Mouse (Mus musculus) thymus, postnatal 25 days (tissue): Measurements from ENCODE around the gene Cfap43.

Source experiments
- DNase-seq: peaks from one replicate; pipeline ENCODE4 v3.0.0; 2022

Cfap43 gene

DNA sequence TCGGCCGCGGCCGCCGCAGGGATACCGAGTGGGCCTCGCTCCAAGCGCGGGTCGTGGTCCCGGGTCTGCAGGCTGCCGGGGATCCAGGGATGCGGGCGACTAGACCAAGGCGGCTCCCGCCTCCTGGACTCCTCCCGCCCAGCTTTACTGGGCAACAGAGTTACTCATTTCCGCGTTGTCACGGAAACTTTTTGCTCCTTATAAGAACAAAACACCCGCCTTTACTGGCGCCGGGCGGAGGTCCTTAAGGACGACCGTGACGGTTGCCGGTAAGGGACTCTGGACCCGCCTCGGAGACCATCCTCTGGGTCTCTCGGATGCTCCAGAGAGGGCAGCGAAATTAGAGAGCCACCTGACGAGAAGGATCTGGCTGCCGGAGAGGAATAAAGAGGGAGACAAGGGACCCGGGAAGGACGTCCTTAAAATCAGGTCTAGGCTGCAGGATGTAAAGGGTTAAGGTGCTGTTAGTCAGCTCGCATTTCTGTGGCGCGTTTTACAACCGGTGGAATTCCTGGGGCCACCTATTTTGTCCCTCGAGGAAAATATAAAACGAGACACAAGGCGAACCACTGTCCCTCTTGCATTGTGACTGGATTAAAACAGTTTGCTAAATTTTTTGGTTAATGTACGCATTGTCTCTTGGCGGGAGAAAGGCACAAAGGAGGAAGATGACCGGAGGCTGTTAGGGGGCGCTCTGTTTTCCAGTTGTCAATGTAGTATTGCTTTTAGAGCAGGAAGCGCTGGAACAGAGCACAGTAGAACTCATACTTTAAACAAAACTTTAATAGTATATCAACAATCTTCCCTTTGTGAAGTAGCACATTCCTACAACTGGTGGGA, at the start of gene Cfap43, which contains the start of gene Itprip:
Cfap43 (minus strand) TSS at position 162 of the 840 bp plus-strand sequence.
Itprip (minus strand) TSS at position 174 of the 840 bp plus-strand sequence.
- peak; percentile 85 for DNase-seq

DNA sequence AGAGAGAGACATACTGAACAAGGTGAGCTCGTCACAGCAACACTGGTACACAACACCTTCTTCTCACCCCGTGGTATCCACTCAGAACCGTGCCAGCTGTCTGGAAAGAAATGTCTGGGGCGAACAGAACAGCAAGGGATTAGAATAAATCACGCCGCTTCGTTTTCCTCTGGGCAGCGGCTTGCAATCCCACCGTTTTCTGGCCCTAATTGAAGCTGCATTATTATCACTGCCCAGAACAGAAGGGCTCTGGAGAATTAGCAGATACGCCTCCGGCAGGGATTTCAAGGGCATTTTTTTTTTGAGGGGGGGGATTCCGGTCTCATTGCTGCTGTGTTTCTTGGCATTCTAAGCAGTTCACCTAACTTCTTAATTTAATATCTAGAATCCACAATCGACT, 39.1 kb upstream of the Cfap43 start:
- no peak for DNase-seq

DNA sequence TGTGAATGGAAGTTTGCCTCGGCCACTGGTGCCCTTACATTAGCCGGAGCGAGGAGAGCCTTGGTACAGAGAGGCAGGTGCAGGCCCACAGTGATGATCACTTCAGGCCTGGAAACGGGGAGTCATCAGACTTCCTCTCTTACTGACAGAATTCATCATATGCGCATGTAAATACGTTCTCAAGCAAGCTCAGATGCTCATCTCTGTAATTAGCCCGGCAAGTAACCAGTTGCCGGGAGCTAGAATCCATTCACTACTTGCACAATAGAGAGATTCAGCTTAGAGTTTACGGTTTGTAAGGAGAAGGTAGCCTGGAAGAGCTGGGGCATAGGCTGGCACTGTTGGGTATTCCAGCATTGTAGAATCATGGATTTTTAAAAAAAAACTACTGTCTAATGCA, 34.1 kb upstream of the Cfap43 start:
- no peak for DNase-seq

DNA sequence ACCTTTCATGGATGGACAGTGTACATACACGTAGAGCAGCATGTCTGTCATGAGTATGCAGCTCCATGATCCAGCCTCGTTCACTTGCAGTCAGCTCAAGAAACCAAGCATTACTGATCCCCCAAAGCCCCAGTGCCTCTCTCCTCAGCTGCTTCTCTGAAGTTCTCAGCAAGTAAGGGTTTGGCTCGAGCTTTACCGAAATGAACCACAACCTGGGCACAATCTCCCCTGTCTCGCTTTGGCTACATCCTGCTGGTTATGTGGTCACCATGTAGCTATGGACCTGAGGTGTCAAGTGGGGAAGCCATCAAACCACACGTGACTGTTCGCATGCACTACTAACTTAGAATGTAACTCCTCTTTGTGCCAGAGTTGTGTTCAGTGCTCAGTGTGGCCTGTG, 31.9 kb upstream of the Cfap43 start:
- no peak for DNase-seq

DNA sequence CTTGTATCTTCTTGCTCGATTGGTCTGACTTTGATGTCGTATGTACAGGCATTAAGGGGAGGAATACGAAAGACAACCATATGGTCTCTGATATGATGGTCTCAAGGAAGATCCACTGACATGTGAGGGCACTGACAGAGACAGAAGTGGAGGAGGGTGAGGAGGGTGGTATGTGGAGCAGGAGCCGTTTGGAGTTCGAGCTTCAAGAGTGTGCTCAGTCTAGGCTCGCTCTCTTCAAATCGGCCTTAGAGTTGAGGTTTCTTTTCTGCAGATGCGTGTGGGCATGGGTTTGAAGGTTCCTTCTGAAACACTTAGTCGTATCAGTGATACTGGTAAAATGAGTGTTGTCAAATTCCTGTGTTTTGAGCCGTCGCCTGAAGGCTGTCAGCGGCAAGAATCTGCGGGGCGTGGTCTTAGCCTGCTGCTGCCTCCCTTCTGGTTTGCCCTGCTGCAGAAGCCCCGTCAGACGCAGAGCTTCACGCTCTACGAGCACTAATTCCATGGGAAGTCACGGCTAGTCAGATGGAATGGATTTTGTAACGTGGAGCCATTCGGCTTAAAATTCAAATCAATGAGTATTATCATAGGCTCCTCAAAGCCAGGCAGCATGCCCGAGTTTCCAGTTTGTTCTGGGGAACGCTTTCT, 27.9 kb upstream of the Cfap43 start:
- no peak for DNase-seq

DNA sequence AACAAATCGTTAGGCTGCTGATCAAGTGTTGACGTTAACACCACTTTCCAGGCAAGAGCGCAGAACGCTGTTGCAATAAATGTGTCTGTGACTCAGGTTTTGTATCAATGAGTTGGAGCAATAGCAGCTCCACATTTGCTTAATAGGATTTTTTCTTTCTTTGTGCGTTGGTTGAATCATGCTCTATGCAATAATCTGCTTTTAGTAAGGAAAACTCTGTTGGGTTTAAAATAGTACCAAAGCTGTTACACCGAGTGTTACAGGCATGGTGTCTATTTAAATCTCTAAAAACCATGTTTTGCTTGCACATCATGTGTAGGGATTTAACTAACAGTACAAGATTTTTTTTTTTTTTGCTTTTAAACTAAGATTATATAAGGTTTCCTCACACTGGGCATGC, 20.3 kb upstream of the Cfap43 start:
- DNase-seq: no peak

DNA sequence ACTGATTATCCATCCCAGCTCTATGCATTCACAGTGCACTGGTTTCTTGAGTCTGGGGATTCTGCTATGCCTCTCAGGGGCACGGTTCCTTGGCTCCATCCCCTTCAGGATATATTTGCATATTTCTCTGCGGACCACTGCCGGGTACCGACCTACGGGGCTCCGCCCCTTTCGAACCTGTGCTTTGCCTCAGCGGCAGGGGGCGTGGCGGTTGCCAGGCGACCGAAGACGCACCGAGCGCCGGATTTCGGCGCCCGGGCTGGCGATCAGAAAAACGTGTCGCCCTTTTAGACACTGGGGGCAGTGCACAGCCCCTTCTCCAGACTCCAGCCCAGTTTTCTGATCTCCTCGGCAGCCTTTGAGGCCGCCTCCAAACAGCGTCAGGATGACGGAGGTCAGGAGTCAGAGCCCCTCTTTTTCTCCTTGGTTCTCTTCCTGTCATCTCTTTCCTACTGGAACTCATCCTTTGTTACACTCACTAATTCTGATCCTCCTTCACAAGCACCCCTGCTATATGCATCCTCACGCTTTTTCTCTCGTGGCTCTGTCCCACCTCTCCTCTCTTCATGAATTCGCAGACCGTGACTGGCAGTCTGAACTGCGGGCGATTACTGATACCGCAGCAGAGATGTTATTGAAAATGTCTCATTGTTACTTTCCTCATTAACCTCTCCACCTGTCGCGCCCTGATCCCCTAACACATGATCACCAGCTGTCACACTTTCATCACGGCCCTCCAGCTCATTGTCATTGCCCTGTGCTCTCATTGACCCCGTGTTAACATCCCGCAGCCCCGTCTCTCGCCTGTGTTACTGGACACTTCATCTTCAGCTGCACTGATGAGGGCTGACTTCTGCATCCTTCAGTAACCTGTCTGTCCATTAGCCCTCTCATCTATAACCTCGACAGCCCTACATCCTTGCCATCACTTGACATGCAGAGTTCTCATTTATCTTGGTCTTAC, 18.6 kb upstream of the Cfap43 start, which contains the start of gene Cfap58:
Cfap58 (plus strand) TSS at position 233 of the 964 bp plus-strand sequence.
- peak; percentile 82 for DNase-seq

DNA sequence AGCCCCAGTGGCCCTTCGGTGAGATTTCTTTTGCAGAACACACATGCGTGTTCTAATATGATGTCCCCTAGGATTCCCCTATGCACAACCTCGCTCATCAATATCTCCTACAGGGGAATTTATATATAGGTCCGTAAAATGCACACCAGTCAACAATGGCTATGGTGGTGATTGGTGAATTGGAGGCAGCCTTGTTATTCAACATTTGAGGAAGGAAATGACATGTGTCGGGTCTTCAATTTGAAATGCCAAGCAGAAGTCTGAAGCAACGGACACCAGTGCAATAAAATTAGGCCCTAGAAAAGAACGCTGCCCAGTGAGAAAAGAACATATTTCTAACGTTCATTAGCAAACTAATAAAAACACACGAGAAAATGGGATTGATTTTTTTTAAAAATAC, 17.9 kb upstream of the Cfap43 start:
- DNase-seq: no peak

DNA sequence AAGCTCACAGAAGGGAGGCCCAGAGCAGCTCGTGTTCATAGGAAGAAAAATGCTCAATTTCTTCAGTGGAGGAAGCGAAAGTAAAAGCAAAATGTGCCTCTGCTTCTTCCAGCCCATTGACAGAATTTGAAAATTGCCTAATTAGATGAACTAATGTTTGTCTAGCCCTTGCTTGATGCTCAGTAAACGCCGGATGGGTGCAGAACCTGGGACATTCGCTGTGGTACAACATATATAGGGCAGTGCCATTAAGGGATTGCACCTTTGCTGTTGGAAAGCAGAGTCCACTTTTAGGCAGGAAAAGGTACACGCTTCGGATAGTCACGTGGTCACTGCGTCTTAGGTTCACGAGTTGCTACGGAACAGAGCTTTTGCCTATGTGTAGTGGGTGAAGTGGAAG, 17.4 kb upstream of the Cfap43 start:
- DNase-seq: no peak

DNA sequence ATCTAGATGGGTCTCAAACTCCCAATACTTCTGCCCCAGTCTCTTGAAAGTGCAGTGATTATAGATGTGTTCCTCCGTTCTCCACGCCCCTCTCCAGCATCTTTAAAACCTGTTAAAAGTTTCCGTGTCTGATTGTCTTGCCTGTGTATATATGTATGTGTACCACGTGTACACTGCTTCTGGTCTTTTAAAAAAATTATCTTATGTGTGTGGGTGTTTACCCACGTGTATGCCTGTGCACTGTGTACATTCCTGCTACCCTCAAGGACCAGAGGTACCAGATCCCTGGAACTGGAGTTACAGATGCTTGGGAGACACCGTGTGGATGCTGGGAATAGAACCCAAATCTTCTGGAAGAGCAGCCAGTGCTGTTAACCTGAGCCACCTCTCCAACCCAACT, 16.4 kb upstream of the Cfap43 start:
- DNase-seq: no peak

DNA sequence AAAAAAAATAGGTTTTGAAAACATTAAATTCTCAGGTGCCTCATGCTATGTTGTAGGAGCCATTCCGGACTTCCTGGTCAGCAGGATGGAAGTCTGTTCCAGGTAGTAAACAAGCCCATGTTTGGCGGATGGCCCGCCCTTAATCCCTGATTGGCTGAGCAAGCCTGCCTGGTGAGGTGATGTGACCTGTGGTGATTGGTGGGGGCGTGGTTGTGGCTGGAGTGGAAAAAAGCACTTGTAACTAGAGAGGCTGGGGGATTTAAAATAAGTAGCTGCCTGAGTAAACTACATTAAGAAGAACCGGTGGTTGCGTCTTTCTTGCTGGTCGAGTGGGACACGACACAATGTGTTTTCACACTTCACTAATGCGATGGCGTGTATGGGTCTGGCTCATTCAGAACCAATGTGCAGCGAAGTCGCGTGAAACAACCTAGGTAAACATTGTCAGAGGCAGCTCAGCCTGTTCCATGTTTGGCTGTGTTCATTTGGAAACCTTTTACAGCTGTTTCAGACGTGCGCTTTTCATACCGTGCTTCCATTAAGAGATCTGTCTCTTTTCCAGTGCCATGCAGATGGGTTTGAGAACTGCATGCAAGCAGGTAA, 15.7 kb upstream of the Cfap43 start:
- no peak for DNase-seq

DNA sequence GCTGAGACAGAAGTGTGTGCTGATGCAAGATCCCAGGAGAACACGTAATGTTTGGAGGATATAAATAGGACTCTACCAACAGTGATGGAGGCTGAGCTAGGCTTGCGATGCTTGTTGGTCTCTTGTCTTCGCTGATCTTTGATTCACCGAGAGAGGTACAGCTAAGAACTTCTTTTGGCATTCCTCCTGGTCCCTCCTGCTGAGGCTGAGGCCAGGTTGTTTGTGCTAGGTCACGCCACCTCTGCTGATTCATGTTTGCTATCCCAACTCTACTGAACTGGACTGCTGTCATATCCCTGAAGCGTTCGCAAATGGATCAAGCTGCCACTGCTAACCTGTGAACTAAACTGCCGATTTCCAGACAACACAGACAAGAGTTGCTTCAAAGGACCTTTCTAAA, 15.1 kb upstream of the Cfap43 start:
- no peak for DNase-seq

DNA sequence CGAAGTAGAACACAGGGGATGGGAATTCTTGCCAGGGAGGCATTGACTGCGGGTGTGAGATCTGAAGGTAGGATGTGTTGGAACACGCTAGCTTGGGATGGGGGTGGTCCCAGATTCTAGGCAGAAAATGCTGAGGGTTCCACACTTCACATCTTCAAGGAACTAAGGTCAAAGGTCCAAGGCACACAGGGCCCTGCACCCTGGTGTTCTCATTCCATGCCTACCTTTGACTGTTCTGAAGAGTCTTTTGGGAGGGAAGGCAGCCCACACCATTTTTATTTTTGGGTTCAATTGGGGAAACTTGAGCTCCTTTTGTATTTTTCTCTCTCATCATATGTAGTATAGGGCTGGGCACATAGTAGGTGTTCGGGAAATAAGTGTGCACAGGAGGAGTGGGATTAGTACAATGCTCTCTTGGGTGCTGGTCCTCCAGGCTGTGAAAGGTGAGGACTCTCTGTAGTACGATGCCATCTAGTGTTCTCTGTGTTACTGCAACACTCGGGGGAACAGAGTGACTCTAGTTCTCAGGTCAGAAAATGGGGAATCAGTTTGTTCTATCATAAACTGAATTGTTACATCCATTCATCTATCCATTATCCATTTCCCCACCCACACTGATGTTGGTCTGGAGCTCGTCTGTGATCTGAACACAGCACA, 13.0 kb upstream of the Cfap43 start:
- peak; percentile 46 for DNase-seq

DNA sequence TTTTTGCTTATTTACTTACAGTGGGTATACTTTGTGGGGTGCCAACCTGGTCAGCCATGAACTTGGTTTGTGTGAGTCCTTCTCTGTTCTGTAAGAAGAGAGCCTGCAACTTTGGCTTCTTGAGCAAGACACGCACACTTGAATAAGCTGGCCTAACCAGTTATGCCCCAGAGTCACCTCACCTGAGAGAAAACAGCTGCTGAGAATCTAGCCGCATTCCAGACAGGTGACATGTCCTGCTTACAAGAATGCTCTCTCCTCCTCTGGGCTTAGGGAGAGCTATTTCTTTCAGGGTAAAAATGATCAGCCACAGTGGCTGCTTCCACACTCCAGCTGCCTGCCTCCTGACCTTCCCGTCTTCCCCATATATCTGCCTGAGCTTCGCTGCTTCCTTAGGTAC, 10.0 kb upstream of the Cfap43 start:
- no peak for DNase-seq

DNA sequence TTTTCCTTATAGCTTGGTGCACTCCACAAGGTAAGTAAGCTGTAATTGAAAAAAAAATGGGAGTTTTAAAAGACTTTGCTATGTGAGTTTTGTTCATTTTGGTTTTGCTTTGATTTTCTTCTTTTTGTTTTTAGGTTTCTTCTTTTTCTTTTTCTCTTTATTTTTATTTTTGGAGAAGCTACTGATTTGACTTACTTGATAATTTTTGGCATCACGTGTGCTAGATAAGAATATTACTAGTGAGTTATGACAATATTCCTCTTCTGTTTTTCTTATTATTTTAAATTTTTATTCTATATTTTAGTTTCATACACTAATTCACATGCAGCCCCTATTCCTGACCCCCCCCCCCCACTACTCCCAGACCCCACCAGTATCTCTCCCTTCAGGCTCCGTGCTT, 7.9 kb upstream of the Cfap43 start:
- DNase-seq: no peak

DNA sequence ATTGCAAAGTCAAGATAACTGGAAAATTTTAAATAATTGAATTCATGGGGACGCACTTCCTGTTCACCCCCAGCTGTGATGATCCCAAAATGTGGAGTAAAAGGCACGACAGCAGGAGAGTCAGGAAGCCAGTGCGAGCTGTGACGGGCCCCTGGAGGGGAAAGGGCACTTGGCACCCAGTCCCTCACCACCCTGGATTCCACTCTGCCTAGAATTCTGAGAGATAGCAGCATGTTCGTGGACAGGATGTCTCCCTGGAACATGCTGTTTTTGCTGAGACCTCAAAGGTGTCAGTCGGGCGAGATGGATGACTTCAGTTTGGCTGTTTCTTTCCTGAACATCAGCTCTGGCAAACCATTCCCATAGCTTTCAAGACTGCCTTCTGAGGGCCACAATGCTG, 6.7 kb upstream of the Cfap43 start:
- DNase-seq: no peak

DNA sequence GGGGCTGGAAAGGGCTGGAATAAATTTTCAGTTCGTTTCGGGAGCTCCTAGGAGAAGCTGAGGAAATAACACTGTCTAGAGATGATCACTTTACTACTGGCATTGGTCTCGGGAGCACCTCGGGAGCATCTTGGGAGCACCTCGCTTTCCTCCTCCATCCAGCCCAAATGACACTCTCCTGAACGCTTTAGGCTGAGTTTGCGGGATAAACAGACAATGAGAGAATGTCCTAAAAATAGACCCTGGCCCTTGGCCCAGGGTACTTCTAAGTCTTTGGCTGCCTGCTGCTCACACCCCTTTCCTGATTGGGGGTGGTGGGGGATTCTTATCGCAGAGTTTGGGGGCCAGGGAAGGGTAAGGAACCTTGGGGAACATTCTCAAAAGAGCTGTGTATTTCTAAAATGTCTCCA, 884 bp upstream of the Cfap43 start:
- no peak for DNase-seq

DNA sequence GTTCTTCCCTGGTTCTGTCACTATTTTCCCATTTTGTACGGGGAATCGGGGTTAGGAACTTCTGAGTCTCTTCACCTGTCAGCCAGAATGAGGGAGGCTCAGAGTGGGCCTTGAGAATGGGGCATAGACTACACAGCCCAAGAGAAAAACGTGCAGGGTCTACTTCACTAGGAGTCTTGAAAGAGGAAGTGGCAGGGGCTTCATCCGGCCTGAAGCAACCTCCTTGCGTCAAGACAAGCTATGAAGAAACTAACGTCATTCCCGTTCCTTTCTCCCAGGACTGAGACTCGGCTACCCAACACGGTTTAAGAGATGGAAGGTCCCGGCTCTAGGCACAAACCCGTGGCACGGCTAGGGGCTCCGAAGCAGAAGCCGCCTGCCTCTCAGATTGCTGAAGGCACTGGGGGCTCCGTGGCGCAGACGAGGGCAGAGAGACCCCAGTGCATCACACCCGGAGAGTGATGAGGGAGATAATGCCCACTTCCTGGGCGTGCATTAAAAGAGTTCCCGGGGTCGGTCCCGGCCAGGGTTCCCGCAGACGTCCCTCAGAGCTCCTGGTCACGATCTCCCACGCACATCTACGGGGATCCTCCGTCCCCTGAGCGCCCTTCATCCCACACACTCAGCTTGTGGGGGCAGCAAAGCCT, 509 bp downstream of the Cfap43 start:
- peak; percentile 69 for DNase-seq

DNA sequence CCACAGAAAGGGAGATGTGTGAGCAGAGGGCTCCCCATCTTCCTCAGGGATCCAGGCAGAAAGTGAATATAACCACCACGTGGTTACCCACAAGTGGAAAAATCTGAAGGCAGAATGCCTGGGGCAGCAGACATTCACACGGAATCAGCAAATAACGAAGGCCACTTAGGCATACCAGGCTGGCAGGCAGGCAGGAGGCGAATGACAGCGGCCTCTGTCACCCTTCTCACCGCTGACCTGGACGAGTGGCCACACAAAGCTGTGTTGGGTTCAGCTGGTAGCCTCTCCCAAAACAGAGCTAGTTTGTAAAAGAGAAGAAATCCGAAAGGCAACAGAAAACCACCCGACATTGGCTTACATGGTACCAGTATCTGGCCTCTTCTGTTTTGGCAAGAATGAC, 1.1 kb downstream of the Cfap43 start:
- DNase-seq: no peak

DNA sequence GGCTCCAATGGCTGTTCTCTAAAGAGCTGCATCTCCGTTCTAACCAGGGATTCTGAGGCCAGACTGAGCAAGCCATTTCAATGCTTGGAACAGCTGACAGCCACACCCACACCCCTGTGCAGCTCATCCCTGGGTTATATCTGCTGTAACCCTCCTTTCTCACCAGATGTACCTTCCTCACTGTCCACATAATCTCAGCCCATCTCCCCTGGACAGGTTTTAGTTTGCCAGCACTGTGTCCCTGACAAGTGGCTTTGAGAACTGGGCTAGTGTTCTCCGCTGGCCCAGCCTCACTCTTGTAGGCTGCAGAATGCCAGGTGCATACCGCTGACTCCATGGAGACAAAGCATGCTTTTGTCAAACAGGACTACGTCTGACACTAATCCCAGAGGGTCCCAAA, 1.7 kb downstream of the Cfap43 start:
- no peak for DNase-seq

DNA sequence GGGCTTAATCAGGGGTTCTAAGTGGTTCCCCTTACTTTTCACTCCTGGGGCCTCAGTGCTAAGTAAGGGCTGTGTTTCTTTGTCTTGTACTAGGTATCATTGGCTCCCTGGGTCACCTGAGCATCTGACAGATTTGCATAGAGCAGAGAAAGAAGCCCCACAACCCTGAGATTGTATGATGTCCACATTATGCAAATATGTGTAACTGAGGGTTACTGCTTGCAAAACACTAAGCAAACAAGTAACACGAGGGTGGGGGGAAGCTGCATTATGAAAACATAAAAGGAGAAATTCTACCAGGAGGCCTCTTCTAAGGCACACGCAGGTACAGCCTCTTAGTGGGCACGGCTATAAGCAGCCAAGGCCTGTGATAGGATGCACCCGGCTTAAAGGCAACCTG, 3.8 kb downstream of the Cfap43 start:
- no peak for DNase-seq

DNA sequence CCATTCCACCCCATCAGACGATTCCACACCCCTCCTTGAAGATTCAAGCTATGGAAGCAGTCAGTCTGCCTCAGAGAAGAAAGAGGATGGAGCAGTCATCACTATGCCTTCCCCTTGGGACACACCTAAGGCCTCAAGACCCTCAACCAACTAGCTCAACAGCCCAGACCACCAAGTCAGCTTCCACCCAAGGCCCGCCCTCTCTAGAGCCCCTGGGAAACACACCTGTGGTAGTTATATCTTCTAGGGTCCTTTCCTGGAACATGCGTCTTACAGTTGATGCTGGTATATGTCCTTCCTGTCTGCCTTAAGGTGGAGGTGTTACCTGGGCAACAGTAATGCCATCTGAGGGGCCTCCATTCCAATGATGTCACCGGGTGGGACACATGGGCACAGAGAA, 4.9 kb downstream of the Cfap43 start:
- DNase-seq: no peak
